Mouse (Mus musculus) spleen, adult 2 months (tissue): Measurements from ENCODE around the gene Mmrn2.

Source experiments
- CTCF ChIP-seq: fragments of 200-500 bp; IDR thresholded peaks from 2 replicates; pipeline ENCODE4 v1.5.1; 2011; ENCODE audit warnings: mild to moderate bottlenecking, inconsistent platforms; ENCODE audit not compliant: insufficient read depth, insufficient read length, insufficient replicate concordance; ENCODE audit errors: extremely low read depth
- POLR2A ChIP-seq: fragments of 200-500 bp; IDR thresholded peaks from 2 replicates; pipeline ENCODE4 v1.6.1; 2011; ENCODE audit warnings: low read depth, low read length, inconsistent platforms

DNA sequence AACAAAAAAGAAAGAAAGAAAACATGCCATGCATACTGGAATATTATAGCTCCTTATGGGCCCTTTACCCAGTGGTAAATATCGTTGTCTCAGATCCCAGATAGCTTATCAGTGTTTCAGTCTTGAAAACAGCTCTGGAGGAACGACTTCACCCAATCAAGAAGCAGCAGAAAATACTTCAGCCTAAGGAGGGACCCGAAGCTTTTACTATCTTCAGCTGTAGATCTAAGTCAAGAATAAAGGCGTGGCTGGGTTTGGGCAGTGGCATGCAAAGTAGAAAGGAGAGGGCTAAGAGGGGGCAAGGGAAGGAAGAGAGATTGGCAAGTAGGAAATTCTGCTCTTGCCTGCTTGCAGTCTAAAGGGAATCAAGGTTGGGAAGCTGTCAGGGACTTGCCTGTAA lies 13.1 kb upstream of the Mmrn2 start:
- TF ChIP-seq POLR2A = no peak
- no peak for TF ChIP-seq CTCF
